Mouse (Mus musculus): ENCODE measurements around the gene Jam3.

- TF ChIP-seq USF1 (IDR thresholded peaks at IDR 0.05; ENCODE audit: low read depth): no peak
- no peak for TF ChIP-seq CEBPB (IDR thresholded peaks at IDR 0.05; ENCODE audit: insufficient read depth, poor library complexity, severe bottlenecking)
- TF ChIP-seq POLR2A (IDR thresholded peaks at IDR 0.05; ENCODE audit: insufficient read length, low read depth): no peak
- no peak for TF ChIP-seq MYOD1 (IDR thresholded peaks at IDR 0.05; ENCODE audit: control insufficient read depth in 1 of 3, insufficient read length in 2 of 3, low read depth in 2 of 3)
Measured at GRCm38 (mm10) chr9:27204201-27204600, 49.0 kb upstream of the Jam3 start.

Data from myocyte (in vitro differentiated cells).